Mouse (Mus musculus) ES-E14 (cell line): ENCODE measurements around the gene Lin7a. TPM values are rescaled to one million over a fixed set of nuclear protein-coding genes. Genes with fewer than 3 reads are reported as not detected.

Source experiments
- DNase-seq: peaks from one replicate; pipeline ENCODE4 v3.0.0-alpha.2; 2013; ENCODE audit warnings: low read depth, low spot score
- H3K27ac ChIP-seq: 2 replicates; pipeline ENCODE4 v1.5.1; 2012; ENCODE audit warnings: low read depth, mild to moderate bottlenecking, low read length, moderate library complexity, mixed read lengths; ENCODE audit not compliant: poor library complexity, insufficient read depth, severe bottlenecking
- H3K36me3 ChIP-seq: 2 replicates; pipeline ENCODE4 v1.6.1; 2012; ENCODE audit warnings: mild to moderate bottlenecking, low read length, moderate library complexity, mixed read lengths; ENCODE audit not compliant: control insufficient read depth, poor library complexity, insufficient read depth, severe bottlenecking
- H3K4me1 ChIP-seq, 2 experiments: fragments of 150-350 bp in 1 of 2; sonication (generic) in 1 of 2; 2 replicates each; pipeline ENCODE4 v1.6.1; 2012; ENCODE audit warnings: low read length in 2 of 2, mild to moderate bottlenecking in 1 of 2, mixed read lengths in 1 of 2; ENCODE audit not compliant: control insufficient read depth in 2 of 2, insufficient read depth in 2 of 2, poor library complexity in 1 of 2
- H3K4me3 ChIP-seq, 2 experiments: fragments of 150-350 bp in 1 of 2; sonication (generic) in 1 of 2; 2 replicates each; pipeline ENCODE4 v1.5.1; 2012; ENCODE audit warnings: low read length in 2 of 2, low read depth in 1 of 2, mild to moderate bottlenecking in 1 of 2, mixed read lengths in 1 of 2; ENCODE audit not compliant: insufficient read depth in 1 of 2, poor library complexity in 1 of 2, severe bottlenecking in 1 of 2
- H3K9ac ChIP-seq: 2 replicates; pipeline ENCODE4 v1.6.1; 2012; ENCODE audit warnings: low read depth, mild to moderate bottlenecking, low read length, mixed read lengths; ENCODE audit not compliant: poor library complexity, insufficient read depth, severe bottlenecking
- H3K9me3 ChIP-seq: fragments of 150-350 bp; sonication (generic); 2 replicates; pipeline ENCODE4 v1.6.1; 2012; ENCODE audit warnings: low read depth, mild to moderate bottlenecking, low read length; ENCODE audit not compliant: control insufficient read depth, insufficient read depth
- CHD2 ChIP-seq: IDR thresholded peaks from 2 replicates; pipeline ENCODE4 v1.6.1; 2014; ENCODE audit warnings: mild to moderate bottlenecking, low read depth, low read length, inconsistent platforms
- HCFC1 ChIP-seq: IDR thresholded peaks from 2 replicates; pipeline ENCODE4 v1.6.1; 2012; ENCODE audit warnings: low read length, inconsistent platforms, borderline replicate concordance; ENCODE audit not compliant: insufficient read depth
- MAFK ChIP-seq: IDR thresholded peaks from 2 replicates; pipeline ENCODE4 v1.6.1; 2014; ENCODE audit warnings: mild to moderate bottlenecking, low read depth, low read length, inconsistent platforms; ENCODE audit not compliant: insufficient read depth
- ZC3H11A ChIP-seq: IDR thresholded peaks from 2 replicates; pipeline ENCODE4 v1.6.1; 2012; ENCODE audit warnings: low read depth, mild to moderate bottlenecking, inconsistent platforms, low read length, borderline replicate concordance
- ZNF384 ChIP-seq: IDR thresholded peaks from 2 replicates; pipeline ENCODE4 v1.6.1; 2012; ENCODE audit warnings: low read depth, low read length, inconsistent platforms
- in situ Hi-C, 2 experiments: fragments of 600-800 bp; cut with MboI; formaldehyde crosslinking; loops; one replicate each; pipeline ENCODE4 v1.15.1; 2025; ENCODE audit warnings: low sequenced_read_pairs in 2 of 2, inconsistent platforms in 1 of 2; ENCODE audit not compliant: unreplicated experiment in 2 of 2
- total RNA-seq: library from RNA; depleted of rRNA; stranded (reverse); fragments of 300-350 nt; gene quantifications from 2 replicates; pipeline ENCODE4 v1.2.3, GENCODE M21; 2012

Gene Lin7a
- total RNA-seq, 1 experiment: 0.09 TPM

- no peak overlapping the region for H3K9ac ChIP-seq
- no peak overlapping the region for H3K4me3 ChIP-seq
- no peaks in the 10 kb centered on the region for H3K36me3 ChIP-seq
- no peak for TF ChIP-seq HCFC1
- TF ChIP-seq CHD2: no peak
- no peak for TF ChIP-seq ZNF384
- no peak for TF ChIP-seq MAFK
- no peak for TF ChIP-seq ZC3H11A
- H3K9me3 ChIP-seq: no peaks in the 10 kb centered on the region
- in situ Hi-C loops: no loop called here
- no peak overlapping the region for H3K27ac ChIP-seq
- DNase-seq: no peak
- no peaks in the 10 kb centered on the region for H3K4me1 ChIP-seq
Observed at GRCm38 (mm10) chr10:107248481-107248880, 23.0 kb upstream of the Lin7a start.

GRCm38 (mm10) chr10:107249056-107249455 lies 22.4 kb upstream of the Lin7a start:
- Histone ChIP-seq H3K4me1 (no peaks in the 10 kb centered on the region), H3K9ac (no peak overlapping the region), H3K4me3 (no peak overlapping the region), H3K36me3 (no peaks in the 10 kb centered on the region), H3K27ac (no peak overlapping the region), H3K9me3 (no peaks in the 10 kb centered on the region)
- TF ChIP-seq ZC3H11A (no peak), MAFK (no peak), HCFC1 (no peak), CHD2 (no peak), ZNF384 (no peak)
- no peak for DNase-seq
- in situ Hi-C loops: no loop called here

GRCm38 (mm10) chr10:107249606-107250186 lies 21.8 kb upstream of the Lin7a start:
- H3K9me3 ChIP-seq: no peaks in the 10 kb centered on the region
- no peak overlapping the region for H3K27ac ChIP-seq
- in situ Hi-C loops: no loop called here
- H3K9ac ChIP-seq: no peak overlapping the region
- H3K36me3 ChIP-seq: no peaks in the 10 kb centered on the region
- H3K4me3 ChIP-seq: no peak overlapping the region
- TF ChIP-seq ZNF384: no peak
- no peak for TF ChIP-seq MAFK
- no peak for TF ChIP-seq ZC3H11A
- TF ChIP-seq CHD2: no peak
- TF ChIP-seq HCFC1: no peak
- no peaks in the 10 kb centered on the region for H3K4me1 ChIP-seq
- no peak for DNase-seq

- H3K36me3 ChIP-seq: no peaks in the 10 kb centered on the region
- H3K4me3 ChIP-seq: no peak overlapping the region
- no peak overlapping the region for H3K9ac ChIP-seq
- no peak for DNase-seq
- TF ChIP-seq CHD2 (no peak), MAFK (no peak), ZNF384 (no peak), HCFC1 (no peak), ZC3H11A (no peak)
- H3K4me1 ChIP-seq: no peaks in the 10 kb centered on the region
- no peak overlapping the region for H3K27ac ChIP-seq
- in situ Hi-C loops: no loop called here
- H3K9me3 ChIP-seq: no peaks in the 10 kb centered on the region
Observed at GRCm38 (mm10) chr10:107250346-107251210, 20.9 kb upstream of the Lin7a start.
